In the genomic region with DNA sequence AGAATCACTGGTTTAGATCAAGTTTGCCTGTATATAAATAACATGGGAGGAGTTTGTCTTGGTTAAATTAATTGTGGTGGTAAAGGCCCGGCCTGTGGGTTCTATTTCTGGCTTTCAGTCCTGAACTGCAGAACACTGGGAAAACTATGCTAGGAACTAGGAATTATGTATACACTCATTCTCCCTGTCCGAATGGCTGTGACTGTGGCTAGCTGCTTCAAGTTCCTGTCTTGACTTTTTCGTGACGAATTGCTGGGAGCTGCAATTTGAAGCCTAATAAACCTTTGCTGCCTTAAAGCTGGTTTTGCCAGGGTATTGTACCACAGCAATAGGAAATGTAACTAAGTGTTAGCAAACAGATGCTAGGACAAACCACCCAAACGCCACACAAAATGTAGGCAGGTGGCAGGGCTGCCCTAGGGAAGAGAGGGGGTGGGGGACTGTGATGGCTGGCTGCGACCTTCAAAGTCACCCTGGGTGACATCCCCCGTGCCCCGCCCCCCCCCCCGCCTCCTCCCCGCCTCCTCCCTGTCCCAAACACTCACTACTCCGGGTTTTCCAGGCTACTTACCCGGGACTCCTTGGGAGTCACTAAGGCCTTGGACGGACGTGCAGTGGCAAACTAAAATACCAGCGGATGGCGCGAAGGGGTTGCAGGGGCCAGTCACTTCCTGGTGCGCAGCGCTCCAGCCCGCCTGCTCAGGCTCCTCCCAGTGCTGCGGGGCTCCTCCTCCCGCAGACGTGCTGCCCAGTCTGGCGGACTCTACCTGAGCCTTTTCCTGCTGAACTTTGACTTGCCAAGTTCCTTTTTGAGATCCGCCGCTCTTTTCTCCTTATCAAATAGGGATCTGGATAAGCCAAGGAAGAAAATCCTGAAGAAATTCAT, we compare ENCODE assay signal across 8 mouse cellular contexts. TPM values are rescaled to one million over a fixed set of nuclear protein-coding genes. Genes with fewer than 3 reads are reported as not detected.
A peak's percentile ranks its signal among the peaks of the same experiment; 100 is the strongest.
DNase-seq lines count a peak whose midpoint lies in the region; ATAC-seq and TF ChIP-seq lines count a peak whose summit lies in the region.

A gene (minus strand): TSS at position 710 of the 886 bp plus-strand sequence.

- H3K27me3 ChIP-seq in limb, embryonic 11.5 days (ENCODE audit: control insufficient read depth, insufficient read depth, low read length), result no peaks in the 10 kb centered on the region
- H3K27me3 ChIP-seq in midbrain, embryonic 11.5 days (ENCODE audit: control insufficient read depth, insufficient read depth, low read length), result no peaks in the 10 kb centered on the region; the same call in 1 of the 2 replicates
- no peaks in the 10 kb centered on the region for H3K27me3 ChIP-seq in small intestine, adult 2 months (ENCODE audit: control insufficient read depth, insufficient read depth, low read length)

- 0 out of 2 replicates have a peak within 1 kb of the TSS, but pooled peaks have one; percentile 42 for H3K27ac ChIP-seq in limb, embryonic 11.5 days (replicated peaks; ENCODE audit: low read depth, low read length)
- H3K27ac ChIP-seq in midbrain, embryonic 11.5 days (ENCODE audit: low read depth, low read length), result no peak within 1 kb of the TSS
- peak within 1 kb of the TSS; percentile 86 for H3K27ac ChIP-seq in small intestine, adult 2 months (ENCODE audit: insufficient read depth, low read depth, low read length)

- no peaks in the 10 kb centered on the region for H3K9me3 ChIP-seq in limb, embryonic 11.5 days (ENCODE audit: control insufficient read depth, low read length)
- H3K9me3 ChIP-seq in midbrain, embryonic 11.5 days (ENCODE audit: control insufficient read depth, low read length), result no peaks in the 10 kb centered on the region

- H3K4me1 ChIP-seq in limb, embryonic 11.5 days (ENCODE audit: control insufficient read depth, insufficient read depth, low read length), result no peaks in the 10 kb centered on the region
- H3K4me1 ChIP-seq in midbrain, embryonic 11.5 days (ENCODE audit: control insufficient read depth, insufficient read depth, low read length), result no peaks in the 10 kb centered on the region; the same call in 1 of the 2 replicates
- 0 out of 2 replicates have a peak, but pooled peaks cover 2% of the 10 kb centered on the region for H3K4me1 ChIP-seq in small intestine, adult 2 months (ENCODE audit: control insufficient read depth, insufficient read depth, insufficient read length, low read length)

- H3K36me3 ChIP-seq in limb, embryonic 11.5 days (ENCODE audit: control insufficient read depth, insufficient read depth, low read length), result no peaks in the 10 kb centered on the region
- no peaks in the 10 kb centered on the region for H3K36me3 ChIP-seq in midbrain, embryonic 11.5 days (ENCODE audit: control insufficient read depth, insufficient read depth, low read length)
- no peaks in the 10 kb centered on the region for H3K36me3 ChIP-seq in small intestine, adult 2 months (ENCODE audit: control insufficient read depth, insufficient read depth, low read length)

- TF ChIP-seq CTCF in small intestine, adult 2 months (IDR thresholded peaks at IDR 0.05; ENCODE audit: extremely low read depth, insufficient read length, insufficient replicate concordance, low read depth, low read length), result no peak

- WGBS in limb, embryonic 11.5 days, result 16% methylated on average over 22 of the region's 26 CpGs
- 13% methylated on average over 25 of the region's 26 CpGs for WGBS in midbrain, embryonic 11.5 days
- 15% methylated on average over 24 of the region's 26 CpGs for WGBS in small intestine, adult 2 months

- H3K4me2 ChIP-seq in limb, embryonic 11.5 days (ENCODE audit: low read depth, severe bottlenecking), result peak within 1 kb of the TSS; percentile 36
- H3K4me2 ChIP-seq in midbrain, embryonic 11.5 days, result peak within 1 kb of the TSS; percentile 38

- no peak for DNase-seq in frontal cortex, postnatal 14 days (ENCODE audit: low spot score in 2 of 2)
- peak; percentile 75 for DNase-seq in embryo, embryonic 10 days (ENCODE audit: low spot score)
- peak; percentile 72 for DNase-seq in gastrocnemius, postnatal 25 days
- DNase-seq in limb, embryonic 11.5 days (ENCODE audit: low spot score), result peak; percentile 67
- peak; percentile 86 for DNase-seq in midbrain, embryonic 11.5 days (ENCODE audit: low spot score, missing footprints)

- H3K9ac ChIP-seq in limb, embryonic 11.5 days (ENCODE audit: low read length), result 0 out of 2 replicates have a peak within 1 kb of the TSS, but pooled peaks have one; percentile 22
- peak within 1 kb of the TSS; percentile 36 for H3K9ac ChIP-seq in midbrain, embryonic 11.5 days (ENCODE audit: low read length)

- peak; percentile 91 for ATAC-seq in frontal cortex, adult (ENCODE audit: low TSS enrichment)
- ATAC-seq in inflammation-experienced regulatory T-cells, adult 6 months, result peak; percentile 92
- peak; percentile 84 for ATAC-seq in limb, embryonic 11.5 days (ENCODE audit: insufficient number of reproducible peaks, low FRiP score, low TSS enrichment, low read depth)
- ATAC-seq in midbrain, embryonic 11.5 days (ENCODE audit: low FRiP score), result peak; percentile 90

- peak within 1 kb of the TSS; percentile 30 for H3K4me3 ChIP-seq in limb, embryonic 11.5 days (ENCODE audit: low read depth, low read length)
- peak within 1 kb of the TSS; percentile 35 for H3K4me3 ChIP-seq in midbrain, embryonic 11.5 days (ENCODE audit: low read depth, low read length)
- H3K4me3 ChIP-seq in small intestine, adult 2 months (ENCODE audit: low read depth, low read length), result peak within 1 kb of the TSS; percentile 75

- no peak for TF ChIP-seq POLR2A in small intestine, adult 2 months (IDR thresholded peaks at IDR 0.05; ENCODE audit: low read depth, low read length)

RNA-seq across cellular contexts. Expression of the gene that starts here (rescaled TPM):
- 10 to 100 TPM; 10.8 to 12.3 TPM for total RNA-seq in gastrocnemius, postnatal 25 days (2021)
- polyA plus RNA-seq in inflammation-experienced regulatory T-cells, adult 6 months (2017; shearing (Covaris generic)), result 10 to 100 TPM; 19.9 to 24.3 (median 22.8) TPM
- 11.6 and 11.8 TPM in 2 replicates for polyA plus RNA-seq in limb, embryonic 11.5 days (2014; fragmentation: Nextera tagmentation; extraction: Ambion mirVana)
- polyA plus RNA-seq in midbrain, embryonic 11.5 days (2014; fragmentation: Nextera tagmentation; extraction: Ambion mirVana), result 7.8 and 9.4 TPM in 2 replicates
- polyA plus RNA-seq in small intestine, adult 2 months (2012; rRNA removed), result 2.6 and 4.4 TPM in 2 replicates

Comparison
In these comparisons a context has a peak if more than half of its experiments do, and no peak if none do; other contexts are left out.
1. DNase-seq: peak in embryo, embryonic 10 days (single experiment), gastrocnemius, postnatal 25 days (single experiment), limb, embryonic 11.5 days (single experiment) and midbrain, embryonic 11.5 days (single experiment); none in frontal cortex, postnatal 14 days (0 of 2).
2. Peak in every context shown above with its lines, with median percentiles within 50 percentile points of each other: ATAC-seq and H3K4me3 ChIP-seq.